Mouse (Mus musculus) heart, embryonic 10.5 days (tissue): ENCODE results near the gene Psmb5. TPM values are rescaled to one million over a fixed set of nuclear protein-coding genes. Genes with fewer than 3 reads are reported as not detected.

Experiments
- DNase-seq: peaks from one replicate; pipeline ENCODE4 v3.0.0-alpha.2; 2017; ENCODE audit warnings: low spot score
- H3K27ac ChIP-seq: fragments of 300-500 bp; sonication (generic); 2 replicates; pipeline ENCODE4 v1.5.1; 2016; ENCODE audit warnings: mild to moderate bottlenecking
- H3K27me3 ChIP-seq: fragments of 300-500 bp; sonication (generic); 2 replicates; pipeline ENCODE4 v1.6.1; 2016; ENCODE audit warnings: mild to moderate bottlenecking; ENCODE audit not compliant: poor library complexity, insufficient read depth, severe bottlenecking
- H3K36me3 ChIP-seq: fragments of 300-500 bp; sonication (generic); 2 replicates; pipeline ENCODE4 v1.6.1; 2016; ENCODE audit warnings: mild to moderate bottlenecking, moderate library complexity
- H3K4me1 ChIP-seq: fragments of 300-500 bp; sonication (generic); 2 replicates; pipeline ENCODE4 v1.6.1; 2016; ENCODE audit warnings: mild to moderate bottlenecking
- H3K4me3 ChIP-seq: fragments of 300-500 bp; sonication (generic); 2 replicates; pipeline ENCODE4 v1.5.1; 2016; ENCODE audit warnings: mild to moderate bottlenecking, moderate library complexity
- H3K9me3 ChIP-seq: fragments of 300-500 bp; sonication (generic); 2 replicates; pipeline ENCODE4 v1.6.1; 2016; ENCODE audit warnings: mild to moderate bottlenecking, moderate library complexity
- WGBS: fragments of 180-500 bp; shearing (Covaris S2); methylation state at CpG from one replicate; pipeline ENCODE4 v1.1.7; 2016; 5-methylcytosine and 5-hydroxymethylcytosine counted together
- polyA plus RNA-seq: library from polyadenylated mRNA; unstranded; fragments of >200 nt; fragmentation: Nextera tagmentation; extraction: Ambion mirVana; gene quantifications from 2 replicates; pipeline ENCODE4 v1.2.1, GENCODE M21; 2016

The Psmb5 gene
- polyA plus RNA-seq = 392 and 455 TPM in 2 replicates

DNA sequence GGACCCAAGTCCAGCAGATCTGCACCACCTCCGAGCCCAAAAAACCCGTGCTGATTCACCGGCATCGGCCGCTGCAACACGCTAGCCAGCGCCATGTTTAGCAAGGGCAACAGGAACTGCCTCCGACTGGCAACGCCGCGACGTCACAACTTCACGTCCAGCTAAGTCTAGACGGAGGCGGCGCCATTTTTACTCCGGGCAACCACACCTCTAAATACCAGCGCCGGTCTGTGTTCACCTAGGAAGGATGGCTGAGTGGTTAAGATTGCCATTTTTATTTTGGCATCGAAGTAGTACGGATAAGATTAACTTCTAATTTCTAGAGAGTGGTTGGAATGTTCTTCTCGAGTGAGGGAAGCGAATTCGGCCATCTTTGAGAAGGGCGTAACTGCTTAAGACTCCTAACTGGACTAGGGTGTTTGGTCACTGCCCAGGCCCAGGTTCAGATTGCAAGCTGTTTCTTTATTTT is at the start of gene Psmb5:
Gene Psmb5, minus strand, starts transcription at position 126 of the 469 bp plus-strand sequence.
- Histone ChIP-seq H3K4me1 (peaks cover 11% of the 10 kb centered on the region; the same call in 1 of the 2 replicates), H3K27ac (peak within 1 kb of the TSS; percentile 95), H3K4me3 (peak within 1 kb of the TSS; percentile 92), H3K9me3 (no peaks in the 10 kb centered on the region), H3K36me3 (peaks cover 33% of the 10 kb centered on the region), H3K27me3 (no peaks in the 10 kb centered on the region)
- DNase-seq = peak; percentile 96
- under 1% methylated on average over 25 of the region's 25 CpGs for WGBS

DNA sequence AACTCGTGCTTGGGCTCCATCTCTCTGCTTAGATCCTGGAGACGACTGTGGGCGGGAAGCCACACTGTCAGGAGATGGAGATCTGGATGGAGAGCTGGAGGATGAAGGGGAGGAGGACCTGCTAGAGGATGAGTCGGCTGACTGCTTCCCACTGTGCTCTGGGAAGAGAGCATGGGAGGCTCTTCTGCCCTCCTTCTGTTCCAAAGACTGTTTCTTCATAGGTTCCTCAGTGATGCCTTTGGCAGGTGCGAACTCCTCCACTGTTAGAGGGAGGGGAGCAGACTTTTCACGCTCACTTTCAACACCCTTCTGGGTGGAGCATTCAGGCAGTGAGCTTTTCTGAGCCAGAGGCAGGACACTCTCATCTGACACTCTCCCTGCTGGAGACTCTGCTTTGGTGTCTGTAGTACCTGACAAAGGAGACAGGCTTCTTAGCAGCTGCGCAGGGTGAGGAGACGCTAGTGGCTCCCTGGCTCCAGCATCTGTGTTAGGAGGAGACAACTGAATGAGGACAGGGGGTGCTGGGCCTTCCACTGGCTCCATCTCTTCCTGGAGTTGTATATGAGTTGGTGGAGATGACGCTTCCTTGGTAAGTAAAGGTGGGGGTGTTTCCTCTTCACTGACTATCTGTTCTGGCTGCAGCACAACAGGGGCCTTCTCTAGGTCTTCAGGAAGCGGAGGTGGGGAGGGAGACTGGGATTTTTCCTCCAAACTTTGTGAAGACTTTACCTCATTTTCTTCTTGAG is 46.8 kb upstream of the Psmb5 start:
- H3K27ac ChIP-seq = no peak overlapping the region
- H3K4me3 ChIP-seq = no peak overlapping the region
- no peaks in the 10 kb centered on the region for H3K9me3 ChIP-seq
- no peaks in the 10 kb centered on the region for H3K4me1 ChIP-seq
- 89% methylated on average over 10 of the region's 10 CpGs for WGBS
- peaks cover 94% of the 10 kb centered on the region for H3K36me3 ChIP-seq
- DNase-seq = no peak
- no peaks in the 10 kb centered on the region for H3K27me3 ChIP-seq

DNA sequence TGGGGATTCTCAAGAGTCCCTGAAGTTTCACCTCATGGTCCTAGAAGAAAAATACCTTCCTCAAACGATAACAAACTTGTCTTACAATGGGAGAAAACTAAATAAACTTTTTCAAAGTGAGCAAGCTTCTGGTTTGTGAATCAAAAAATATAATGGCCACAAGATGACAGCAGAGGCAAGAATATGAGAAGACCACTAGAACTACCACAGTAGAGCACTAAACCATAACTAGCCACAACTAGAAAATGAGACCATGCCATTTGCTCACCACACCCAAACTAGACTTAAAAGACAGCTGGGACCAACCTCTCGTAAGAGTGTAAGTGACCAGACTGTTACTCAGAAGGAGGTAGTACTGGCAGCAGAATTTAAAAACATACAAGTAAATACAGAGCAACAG is 42.2 kb upstream of the Psmb5 start:
- Histone ChIP-seq H3K4me3 (no peak overlapping the region), H3K27me3 (no peaks in the 10 kb centered on the region), H3K4me1 (no peaks in the 10 kb centered on the region), H3K36me3 (peaks cover 100% of the 10 kb centered on the region), H3K27ac (no peak overlapping the region), H3K9me3 (no peaks in the 10 kb centered on the region)
- no peak for DNase-seq
- 85% methylated on average over 2 of the region's 2 CpGs for WGBS

- peaks cover 69% of the 10 kb centered on the region for H3K36me3 ChIP-seq
- H3K27me3 ChIP-seq = no peaks in the 10 kb centered on the region
Observed at GRCm38 (mm10) chr14:54653496-54653895, 35.7 kb upstream of the Psmb5 start.

GRCm38 (mm10) chr14:54652787-54653186 is 35.0 kb upstream of the Psmb5 start:
- no peaks in the 10 kb centered on the region for H3K9me3 ChIP-seq
- H3K4me1 ChIP-seq = peaks cover 40% of the 10 kb centered on the region
- DNase-seq = no peak
- WGBS = 0% methylated on average over 7 of the region's 7 CpGs
- peak overlapping the region; percentile 93 for H3K27ac ChIP-seq
- no peaks in the 10 kb centered on the region for H3K27me3 ChIP-seq
- peaks cover 69% of the 10 kb centered on the region for H3K36me3 ChIP-seq
- peak overlapping the region; percentile 81 for H3K4me3 ChIP-seq

More at GRCm38 (mm10) chr14:54653496-54653895, 35.7 kb upstream of the Psmb5 start:
- peak overlapping the region; percentile 81 for H3K4me3 ChIP-seq
- whole genome bisulfite sequencing = 2% methylated on average over 12 of the region's 12 CpGs
- peaks cover 40% of the 10 kb centered on the region for H3K4me1 ChIP-seq
- peak; percentile 97 for DNase-seq
- peak overlapping the region; percentile 93 for H3K27ac ChIP-seq
- no peaks in the 10 kb centered on the region for H3K9me3 ChIP-seq

DNA sequence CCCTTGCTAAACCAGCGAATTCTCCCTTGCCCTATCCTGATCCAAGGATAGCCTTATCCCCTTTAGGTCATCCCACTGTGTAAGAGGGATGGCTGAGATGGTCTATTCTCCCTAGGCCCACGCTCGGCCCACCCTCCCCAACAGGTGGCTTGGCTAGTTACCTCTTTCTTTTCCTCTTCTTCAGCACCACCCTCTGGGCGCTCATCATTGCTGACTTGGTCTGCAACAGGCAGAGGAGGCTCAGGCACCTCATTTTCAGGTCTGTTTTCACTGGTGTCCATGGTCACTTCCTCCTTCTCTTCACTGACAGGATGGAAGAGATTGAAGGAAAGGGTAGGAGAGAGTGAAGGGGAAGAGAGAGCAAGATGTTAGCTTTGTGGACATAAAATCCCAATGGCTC is 33.7 kb upstream of the Psmb5 start:
- H3K4me1 ChIP-seq = peaks cover 40% of the 10 kb centered on the region

DNA sequence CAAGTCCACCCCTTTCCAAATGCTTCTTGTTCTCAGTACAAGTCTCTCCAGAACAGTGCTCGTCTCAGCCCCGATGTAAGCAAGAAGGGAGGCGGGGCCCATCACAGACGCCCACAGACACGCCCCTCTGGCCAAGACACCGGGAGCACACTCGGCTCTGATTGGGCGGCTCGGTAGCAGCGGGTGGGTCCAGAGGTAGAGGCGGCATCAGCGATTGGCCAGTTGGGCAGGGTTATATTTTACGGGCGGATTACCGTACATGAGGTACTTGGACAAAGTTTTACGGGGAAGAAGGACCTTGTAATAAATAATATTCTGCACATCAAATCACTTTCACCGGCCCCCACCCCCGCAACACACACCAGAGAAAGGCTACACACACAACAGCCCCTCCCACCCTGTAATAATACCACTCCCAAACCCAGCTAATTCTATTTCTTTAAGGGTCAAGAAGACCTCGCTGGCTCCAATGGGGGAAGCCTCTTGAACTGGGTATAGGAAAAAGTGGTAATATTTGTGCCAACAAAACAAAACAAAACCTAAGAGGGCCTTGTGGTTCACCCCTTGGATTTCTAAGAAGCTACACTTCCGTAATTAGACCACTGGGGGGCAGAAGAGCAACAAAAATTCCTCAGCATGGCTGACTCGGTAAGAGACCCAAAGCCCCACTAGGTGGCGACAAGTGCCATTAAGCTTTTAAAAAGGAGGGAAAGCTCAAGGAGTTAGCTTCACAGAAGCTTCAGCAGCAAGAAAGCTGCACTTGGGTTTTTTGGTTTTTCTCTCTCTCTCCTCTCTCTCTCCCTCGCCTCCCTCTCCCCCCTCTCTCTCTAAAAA is 33.0 kb upstream of the Psmb5 start:
- Histone ChIP-seq H3K36me3 (peaks cover 69% of the 10 kb centered on the region), H3K27me3 (no peaks in the 10 kb centered on the region), H3K9me3 (no peaks in the 10 kb centered on the region), H3K27ac (peak overlapping the region; percentile 93; the same call in 1 of the 2 replicates), H3K4me1 (peaks cover 40% of the 10 kb centered on the region), H3K4me3 (no peak overlapping the region)
- peak; percentile 91 for DNase-seq
- 63% methylated on average over 23 of the region's 23 CpGs for WGBS

More for the DNA sequence above, 33.7 kb upstream of the Psmb5 start:
- no peak for DNase-seq
- 76% methylated on average over 4 of the region's 4 CpGs for WGBS
- H3K4me3 ChIP-seq = peak overlapping the region; percentile 81; the same call in 1 of the 2 replicates
- H3K27me3 ChIP-seq = no peaks in the 10 kb centered on the region
- no peaks in the 10 kb centered on the region for H3K9me3 ChIP-seq
- H3K27ac ChIP-seq = peak overlapping the region; percentile 93; the same call in 1 of the 2 replicates
- H3K36me3 ChIP-seq = peaks cover 69% of the 10 kb centered on the region

DNA sequence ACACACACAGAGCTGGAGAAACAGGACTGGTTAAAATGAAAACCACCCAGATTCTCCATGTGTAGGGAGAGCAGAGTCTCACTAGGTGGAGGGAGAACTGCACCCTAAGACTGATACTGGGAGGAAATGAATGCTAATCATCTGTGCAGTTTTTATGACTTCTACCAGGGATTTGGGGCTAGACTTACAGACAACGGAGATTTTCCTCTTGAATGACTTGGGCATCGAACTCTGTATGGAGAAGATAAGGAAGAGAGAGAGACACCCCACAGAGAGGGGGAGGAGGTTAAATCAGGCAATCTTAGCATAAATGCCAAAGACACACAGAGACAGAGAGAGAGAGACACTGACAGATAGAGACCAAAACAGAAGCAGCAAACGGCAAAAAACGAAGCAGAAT is 30.1 kb upstream of the Psmb5 start:
- Histone ChIP-seq H3K9me3 (no peaks in the 10 kb centered on the region), H3K4me3 (no peak overlapping the region), H3K27ac (no peak overlapping the region), H3K4me1 (peaks cover 28% of the 10 kb centered on the region), H3K27me3 (no peaks in the 10 kb centered on the region), H3K36me3 (peaks cover 89% of the 10 kb centered on the region)
- no peak for DNase-seq
- 81% methylated on average over 4 of the region's 4 CpGs for WGBS

- Histone ChIP-seq H3K4me1 (peaks cover 19% of the 10 kb centered on the region), H3K27me3 (no peaks in the 10 kb centered on the region), H3K4me3 (no peak overlapping the region), H3K27ac (no peak overlapping the region), H3K36me3 (peaks cover 97% of the 10 kb centered on the region), H3K9me3 (no peaks in the 10 kb centered on the region)
- 95% methylated on average over 8 of the region's 8 CpGs for WGBS
- DNase-seq = no peak
Observed at GRCm38 (mm10) chr14:54646898-54647636, 29.2 kb upstream of the Psmb5 start.

- H3K27me3 ChIP-seq = no peaks in the 10 kb centered on the region
- DNase-seq = no peak
- H3K9me3 ChIP-seq = no peaks in the 10 kb centered on the region
- H3K4me3 ChIP-seq = no peak overlapping the region
- peaks cover 18% of the 10 kb centered on the region for H3K4me1 ChIP-seq
- H3K27ac ChIP-seq = no peak overlapping the region
- peaks cover 92% of the 10 kb centered on the region for H3K36me3 ChIP-seq
- WGBS = 94% methylated on average over 17 of the region's 17 CpGs
Observed at GRCm38 (mm10) chr14:54646455-54646854, 28.6 kb upstream of the Psmb5 start.

GRCm38 (mm10) chr14:54644294-54644693 is 26.5 kb upstream of the Psmb5 start:
- H3K4me1 ChIP-seq = peaks cover 26% of the 10 kb centered on the region
- no peak overlapping the region for H3K4me3 ChIP-seq
- no peak for DNase-seq
- 81% methylated on average over 9 of the region's 9 CpGs for WGBS
- H3K9me3 ChIP-seq = no peaks in the 10 kb centered on the region
- no peaks in the 10 kb centered on the region for H3K27me3 ChIP-seq
- H3K27ac ChIP-seq = no peak overlapping the region
- H3K36me3 ChIP-seq = peaks cover 71% of the 10 kb centered on the region

DNA sequence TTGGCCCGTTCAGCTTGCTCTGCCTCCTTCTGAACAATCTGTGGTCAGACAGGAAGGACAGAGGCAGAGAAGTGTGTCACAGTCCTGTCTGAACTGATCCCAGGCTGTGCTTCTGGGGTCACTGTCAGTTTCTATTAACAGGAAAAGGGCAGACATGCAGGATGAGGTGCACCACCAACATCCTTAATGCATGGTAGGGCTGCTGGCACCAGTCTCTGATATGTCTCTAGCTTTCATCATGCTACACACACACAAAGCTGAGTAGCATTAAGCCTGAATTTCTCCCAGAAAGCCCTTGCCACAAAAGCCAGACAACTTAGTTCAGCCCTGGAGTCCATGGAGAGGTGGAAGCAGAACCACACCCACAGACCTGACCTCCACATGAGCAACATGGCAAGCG is 25.2 kb upstream of the Psmb5 start:
- Histone ChIP-seq H3K9me3 (no peaks in the 10 kb centered on the region), H3K36me3 (peaks cover 70% of the 10 kb centered on the region), H3K27ac (no peak overlapping the region; the same call in 1 of the 2 replicates), H3K27me3 (no peaks in the 10 kb centered on the region), H3K4me1 (peaks cover 36% of the 10 kb centered on the region), H3K4me3 (no peak overlapping the region)
- 85% methylated on average over 2 of the region's 2 CpGs for whole genome bisulfite sequencing
- DNase-seq = no peak
